Mouse (Mus musculus) testis, adult 2 months (tissue): ENCODE measurements around the gene Pdik1l.

Experiments
- CTCF ChIP-seq: fragments of 200-500 bp; IDR thresholded peaks from 2 replicates; pipeline ENCODE4 v1.5.1; 2012; ENCODE audit warnings: low read depth, mild to moderate bottlenecking, inconsistent platforms, low read length, moderate library complexity; ENCODE audit not compliant: control insufficient read depth, insufficient read depth, insufficient replicate concordance
- POLR2A ChIP-seq: fragments of 200-500 bp; IDR thresholded peaks from 2 replicates; pipeline ENCODE4 v1.6.1; 2012; ENCODE audit warnings: low read depth, mild to moderate bottlenecking, inconsistent platforms, low read length, moderate library complexity; ENCODE audit not compliant: control insufficient read depth

DNA sequence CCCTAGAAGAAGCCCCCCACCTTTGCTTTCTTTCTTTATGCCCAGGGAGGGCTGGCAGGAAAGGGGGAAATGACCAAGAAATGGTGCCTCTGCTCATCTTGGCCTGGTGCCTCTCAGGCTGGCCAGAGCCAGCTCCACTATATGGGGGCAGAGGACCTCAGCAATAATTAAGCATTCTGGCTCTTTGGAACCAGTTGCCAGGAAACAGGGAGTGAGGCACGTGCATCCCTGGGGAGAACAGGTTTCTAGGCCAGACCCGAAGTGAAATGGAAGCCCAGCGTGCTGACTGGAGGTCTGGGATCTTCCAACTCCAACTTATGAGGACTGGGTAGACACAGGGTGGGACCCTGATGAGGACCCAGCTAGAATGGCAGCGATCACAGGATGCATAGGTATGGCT is 41.4 kb downstream of the Pdik1l start:
- TF ChIP-seq CTCF, result no peak
- no peak for TF ChIP-seq POLR2A
